Mouse (Mus musculus) ovary, adult 2 months (tissue): ENCODE measurements around the gene Hpf1. TPM values are rescaled to one million over a fixed set of nuclear protein-coding genes. Genes with fewer than 3 reads are reported as not detected.

ENCODE experiments used
- polyA plus RNA-seq: library from polyadenylated mRNA; depleted of rRNA; stranded (reverse); fragments of >200 nt; gene quantifications from 2 replicates; pipeline ENCODE4 v1.2.3, GENCODE M21; 2012; rRNA removed

The Hpf1 gene
- 3.1 and 4.6 TPM in 2 replicates for polyA plus RNA-seq

GRCm38 (mm10) chr8:60889843-60890519 lies at the start of gene Hpf1:
Hpf1 (plus strand) TSS chr8:60890418.

Other genes with a start within 250 kb of the Hpf1 start
- 8.7 and 10.2 TPM in 2 replicates for gene Clcn3, start 92.9 kb downstream of the Hpf1 start, polyA plus RNA-seq
- gene Nek1, start 102.8 kb downstream of the Hpf1 start, polyA plus RNA-seq = 13.7 and 17.1 TPM in 2 replicates